Mouse (Mus musculus): ENCODE results near the gene Hdac11. TPM values are rescaled to one million over a fixed set of nuclear protein-coding genes. Genes with fewer than 3 reads are reported as not detected.

The Hdac11 gene
- polyA plus RNA-seq, 1 experiment = 1.5 TPM

DNA sequence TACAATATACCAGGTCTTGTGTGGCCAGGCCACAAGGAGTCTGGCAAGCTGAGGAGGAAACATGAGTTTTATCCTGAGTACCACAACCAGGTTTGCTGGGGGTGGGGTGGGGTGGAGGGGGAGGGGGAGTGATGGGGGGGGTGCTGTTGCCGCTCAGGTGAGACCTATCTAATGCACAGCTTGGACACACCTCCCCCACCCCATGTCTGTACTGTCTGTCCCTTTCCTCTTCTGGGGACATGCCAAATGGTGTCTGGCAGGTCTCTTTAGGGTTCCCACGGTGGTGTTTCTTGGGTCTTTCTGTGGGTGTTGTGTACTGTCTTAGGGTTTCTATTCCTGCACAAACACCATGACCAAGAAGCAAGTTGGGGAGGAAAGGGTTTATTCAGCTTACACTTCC, 4.5 kb downstream of the Hdac11 start:
- H3K4me3 ChIP-seq (replicated peaks) = no peak overlapping the region
- H3K9me3 ChIP-seq (ENCODE audit: control insufficient read depth, low read length) = peaks cover 4% of the 10 kb centered on the region
- peaks cover 99% of the 10 kb centered on the region for H3K4me1 ChIP-seq (ENCODE audit: control insufficient read depth)
- no peaks in the 10 kb centered on the region for H3K27me3 ChIP-seq (ENCODE audit: control insufficient read depth)
- TF ChIP-seq TAL1 (IDR thresholded peaks at IDR 0.05; ENCODE audit: low read length) (no peak), GATA1 (IDR thresholded peaks at IDR 0.05; ENCODE audit: low read length) (no peak)
- H3K36me3 ChIP-seq (ENCODE audit: control insufficient read depth) = peaks cover 71% of the 10 kb centered on the region

DNA sequence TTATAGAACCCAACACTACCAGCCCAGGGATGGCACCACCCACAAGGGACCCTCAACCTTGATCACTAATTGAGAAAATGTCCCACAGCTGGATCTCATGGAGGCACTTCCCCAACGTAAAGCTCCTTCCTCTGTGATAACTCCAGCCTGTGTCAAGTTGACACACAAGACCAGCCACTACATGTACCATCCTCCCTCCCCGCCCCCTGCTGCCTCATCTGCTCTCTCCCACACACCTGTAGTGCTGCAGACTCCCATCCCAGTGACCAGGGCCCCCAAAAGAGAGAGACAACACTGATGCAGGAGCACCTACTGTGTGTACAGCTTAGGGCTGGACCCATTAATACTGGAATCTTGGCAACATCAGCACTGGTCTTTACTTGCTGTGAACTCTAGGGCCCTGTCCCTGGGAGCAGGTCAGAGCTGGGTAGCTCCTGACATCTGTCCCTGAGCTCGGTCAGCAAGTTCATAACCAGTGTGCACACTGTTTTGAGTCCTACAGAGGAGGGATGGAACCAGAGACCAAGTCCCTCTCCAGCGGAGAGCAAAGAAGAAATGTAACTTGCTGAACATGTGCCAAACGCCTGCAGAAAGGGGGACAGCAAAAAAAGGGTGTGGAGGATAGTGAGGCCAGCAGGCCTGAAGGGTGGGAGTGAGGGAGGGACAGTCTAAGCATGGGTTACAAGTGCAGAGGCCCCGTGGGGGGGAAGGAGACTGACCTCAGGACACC, 5.2 kb downstream of the Hdac11 start:
- Histone ChIP-seq H3K27me3 (ENCODE audit: control insufficient read depth) (no peaks in the 10 kb centered on the region), H3K4me3 (replicated peaks) (no peak overlapping the region), H3K36me3 (ENCODE audit: control insufficient read depth) (peaks cover 78% of the 10 kb centered on the region), H3K4me1 (ENCODE audit: control insufficient read depth) (peaks cover 99% of the 10 kb centered on the region), H3K9me3 (ENCODE audit: control insufficient read depth, low read length) (peaks cover 4% of the 10 kb centered on the region)
- TF ChIP-seq GATA1 (IDR thresholded peaks at IDR 0.05; ENCODE audit: low read length) (no peak), TAL1 (IDR thresholded peaks at IDR 0.05; ENCODE audit: low read length) (no peak)

DNA sequence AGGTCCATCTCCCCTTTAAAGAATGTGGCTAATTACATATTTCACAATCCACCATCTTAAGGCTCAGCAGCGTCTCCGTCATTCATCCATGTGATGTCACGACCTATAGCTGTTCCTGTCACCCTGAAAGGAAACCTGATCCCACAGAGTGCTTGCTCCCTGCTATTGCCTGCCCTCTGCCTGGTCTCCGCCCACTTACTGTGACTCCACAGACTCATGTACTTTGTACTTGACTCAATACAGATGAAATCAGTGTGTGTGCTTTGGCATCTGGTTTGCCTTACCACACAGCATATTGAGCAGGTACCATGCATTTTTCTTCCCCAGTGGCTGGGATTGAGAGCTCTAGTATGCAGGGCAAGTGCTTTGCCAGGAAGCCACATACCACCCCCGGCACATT, 5.8 kb downstream of the Hdac11 start:
- H3K4me1 ChIP-seq (ENCODE audit: control insufficient read depth) = peaks cover 96% of the 10 kb centered on the region
- no peaks in the 10 kb centered on the region for H3K27me3 ChIP-seq (ENCODE audit: control insufficient read depth)
- no peak for TF ChIP-seq TAL1 (IDR thresholded peaks at IDR 0.05; ENCODE audit: low read length)
- TF ChIP-seq GATA1 (IDR thresholded peaks at IDR 0.05; ENCODE audit: low read length) = no peak
- H3K9me3 ChIP-seq (ENCODE audit: control insufficient read depth, low read length) = peaks cover 4% of the 10 kb centered on the region
- peaks cover 81% of the 10 kb centered on the region for H3K36me3 ChIP-seq (ENCODE audit: control insufficient read depth)
- no peak overlapping the region for H3K4me3 ChIP-seq (replicated peaks)

DNA sequence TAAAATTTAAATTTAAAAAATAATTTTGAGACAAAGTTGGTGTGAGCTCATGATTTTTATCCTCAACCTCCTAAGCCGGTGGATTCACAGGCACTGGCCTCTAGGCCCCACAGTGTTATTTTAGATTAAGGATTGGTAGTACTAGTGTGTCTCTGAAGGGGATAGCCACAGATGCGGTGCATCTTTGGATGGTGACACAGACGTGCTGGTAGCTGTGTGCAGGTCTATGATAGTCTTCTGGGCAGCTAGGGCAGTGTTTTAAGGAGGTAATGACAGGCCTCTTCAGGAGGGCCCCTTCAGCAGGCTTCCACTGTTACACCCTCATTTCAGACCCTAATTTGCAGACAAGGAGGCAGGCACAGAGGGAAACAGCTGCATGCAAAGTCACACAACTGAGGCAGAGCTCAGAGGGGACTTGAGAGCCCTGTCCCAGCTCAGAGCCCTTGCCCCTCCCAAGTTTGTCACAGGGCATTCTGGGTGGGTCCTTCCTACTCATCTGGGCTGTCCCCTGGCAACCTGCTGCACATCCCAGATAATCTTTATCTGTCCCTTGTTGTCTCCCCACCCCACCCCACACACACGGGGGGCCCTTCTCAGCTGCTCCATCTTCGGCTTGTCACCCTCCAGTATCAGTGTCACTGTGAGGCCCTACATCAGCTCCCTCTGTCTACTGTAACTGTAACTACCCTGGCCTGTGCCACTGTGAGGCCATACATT, 6.9 kb downstream of the Hdac11 start:
- Histone ChIP-seq H3K36me3 (ENCODE audit: control insufficient read depth) (peaks cover 81% of the 10 kb centered on the region), H3K9me3 (ENCODE audit: control insufficient read depth, low read length) (peaks cover 4% of the 10 kb centered on the region), H3K27me3 (ENCODE audit: control insufficient read depth) (no peaks in the 10 kb centered on the region), H3K4me3 (replicated peaks) (peak overlapping the region; percentile 50), H3K4me1 (ENCODE audit: control insufficient read depth) (peaks cover 94% of the 10 kb centered on the region)
- peak; percentile 91 for TF ChIP-seq TAL1 (IDR thresholded peaks at IDR 0.05; ENCODE audit: low read length)
- TF ChIP-seq GATA1 (IDR thresholded peaks at IDR 0.05; ENCODE audit: low read length) = peak; percentile 92

DNA sequence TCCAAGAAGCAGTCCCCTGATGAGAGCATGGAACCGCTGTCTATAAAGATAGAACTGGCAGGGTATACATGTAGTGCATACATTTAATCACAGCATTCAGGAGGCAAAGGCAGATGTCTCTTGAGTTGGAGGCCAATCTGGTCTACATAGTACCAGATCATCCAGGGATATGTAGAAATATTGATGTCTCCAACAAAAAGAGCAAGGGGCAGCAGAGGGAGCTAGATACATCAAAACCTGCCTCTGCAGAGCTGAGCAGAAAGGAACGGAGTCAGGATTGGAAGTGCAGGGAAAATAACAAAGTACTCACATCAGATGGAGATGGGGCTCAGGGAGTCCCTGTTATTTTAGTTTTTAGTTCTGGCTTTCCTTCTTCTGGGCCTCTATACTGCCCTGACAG, 8.1 kb downstream of the Hdac11 start:
- no peak for TF ChIP-seq GATA1 (IDR thresholded peaks at IDR 0.05; ENCODE audit: low read length)
- no peak for TF ChIP-seq TAL1 (IDR thresholded peaks at IDR 0.05; ENCODE audit: low read length)
- peaks cover 82% of the 10 kb centered on the region for H3K4me1 ChIP-seq (ENCODE audit: control insufficient read depth)
- no peak overlapping the region for H3K4me3 ChIP-seq (replicated peaks)
- H3K27me3 ChIP-seq (ENCODE audit: control insufficient read depth) = no peaks in the 10 kb centered on the region
- peaks cover 81% of the 10 kb centered on the region for H3K36me3 ChIP-seq (ENCODE audit: control insufficient read depth)
- H3K9me3 ChIP-seq (ENCODE audit: control insufficient read depth, low read length) = peaks cover 4% of the 10 kb centered on the region

DNA sequence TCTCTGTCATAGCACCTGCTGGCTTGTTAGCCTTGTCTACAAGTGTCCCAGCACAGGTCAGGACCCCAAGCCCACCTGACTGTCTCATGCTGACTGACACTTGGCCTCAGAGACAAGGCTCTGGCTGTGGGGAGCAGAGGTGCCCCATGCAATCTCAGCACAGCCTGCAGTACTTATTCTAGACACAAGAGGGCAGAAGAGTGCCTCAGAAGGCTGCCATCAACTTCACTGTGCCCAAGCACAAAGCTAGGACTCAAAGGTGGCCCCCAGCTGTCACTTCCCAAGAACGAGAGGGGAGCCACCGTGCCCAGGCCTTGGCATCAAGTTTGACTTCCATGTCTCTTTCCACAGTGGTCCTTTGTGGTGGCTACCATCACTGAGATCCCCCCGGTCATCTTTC, 8.7 kb downstream of the Hdac11 start:
- H3K9me3 ChIP-seq (ENCODE audit: control insufficient read depth, low read length) = peaks cover 4% of the 10 kb centered on the region
- TF ChIP-seq GATA1 (IDR thresholded peaks at IDR 0.05; ENCODE audit: low read length) (no peak), TAL1 (IDR thresholded peaks at IDR 0.05; ENCODE audit: low read length) (no peak)
- H3K4me3 ChIP-seq (replicated peaks) = no peak overlapping the region
- peaks cover 76% of the 10 kb centered on the region for H3K4me1 ChIP-seq (ENCODE audit: control insufficient read depth)
- H3K36me3 ChIP-seq (ENCODE audit: control insufficient read depth) = peaks cover 81% of the 10 kb centered on the region
- H3K27me3 ChIP-seq (ENCODE audit: control insufficient read depth) = no peaks in the 10 kb centered on the region

DNA sequence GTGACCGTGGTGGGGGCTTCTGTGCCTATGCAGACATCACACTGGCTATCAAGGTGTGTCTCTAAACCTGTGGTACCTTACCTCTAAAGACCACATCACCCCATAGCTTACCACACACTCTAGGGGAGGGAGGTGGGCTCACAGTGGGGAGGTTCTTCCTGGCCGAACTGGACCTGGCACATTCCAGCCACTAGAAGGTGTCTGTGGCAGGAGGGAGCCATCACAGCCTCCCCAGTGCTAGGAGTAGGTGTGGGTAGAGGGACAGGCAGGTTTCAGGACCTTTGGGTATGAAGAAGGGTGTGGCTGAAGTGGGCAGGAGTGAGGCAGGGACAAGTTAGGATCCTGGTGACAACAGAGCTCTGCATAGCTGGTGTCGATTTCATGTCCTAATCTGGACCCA, 11.4 kb downstream of the Hdac11 start:
- Histone ChIP-seq H3K4me3 (replicated peaks) (no peak overlapping the region), H3K36me3 (ENCODE audit: control insufficient read depth) (peaks cover 79% of the 10 kb centered on the region), H3K9me3 (ENCODE audit: control insufficient read depth, low read length) (no peaks in the 10 kb centered on the region), H3K4me1 (ENCODE audit: control insufficient read depth) (peaks cover 54% of the 10 kb centered on the region), H3K27me3 (ENCODE audit: control insufficient read depth) (no peaks in the 10 kb centered on the region)
- no peak for TF ChIP-seq GATA1 (IDR thresholded peaks at IDR 0.05; ENCODE audit: low read length)

DNA sequence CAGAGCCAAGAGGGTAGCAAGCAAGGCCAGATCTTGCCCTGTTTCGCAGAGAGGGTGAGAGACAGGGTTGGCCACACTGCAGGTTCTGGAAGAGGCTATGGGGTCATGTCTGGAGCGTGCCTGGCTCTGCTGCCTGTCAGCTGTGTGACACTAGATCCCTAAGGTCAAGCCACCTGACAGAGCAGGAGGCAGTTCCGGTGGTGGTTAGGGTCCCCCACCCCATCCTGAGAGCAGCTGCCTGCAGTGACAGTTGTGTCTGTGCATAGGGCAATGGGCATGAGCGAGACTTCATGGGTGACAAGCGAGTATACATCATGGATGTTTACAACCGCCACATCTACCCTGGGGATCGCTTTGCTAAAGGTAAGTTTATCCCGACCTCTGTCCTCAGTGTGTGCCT, 12.7 kb downstream of the Hdac11 start:
- peaks cover 88% of the 10 kb centered on the region for H3K36me3 ChIP-seq (ENCODE audit: control insufficient read depth)
- no peak for TF ChIP-seq GATA1 (IDR thresholded peaks at IDR 0.05; ENCODE audit: low read length)
- no peak for TF ChIP-seq TAL1 (IDR thresholded peaks at IDR 0.05; ENCODE audit: low read length)
- H3K4me1 ChIP-seq (ENCODE audit: control insufficient read depth) = peaks cover 51% of the 10 kb centered on the region
- no peaks in the 10 kb centered on the region for H3K9me3 ChIP-seq (ENCODE audit: control insufficient read depth, low read length)
- no peaks in the 10 kb centered on the region for H3K27me3 ChIP-seq (ENCODE audit: control insufficient read depth)
- H3K4me3 ChIP-seq (replicated peaks) = no peak overlapping the region

DNA sequence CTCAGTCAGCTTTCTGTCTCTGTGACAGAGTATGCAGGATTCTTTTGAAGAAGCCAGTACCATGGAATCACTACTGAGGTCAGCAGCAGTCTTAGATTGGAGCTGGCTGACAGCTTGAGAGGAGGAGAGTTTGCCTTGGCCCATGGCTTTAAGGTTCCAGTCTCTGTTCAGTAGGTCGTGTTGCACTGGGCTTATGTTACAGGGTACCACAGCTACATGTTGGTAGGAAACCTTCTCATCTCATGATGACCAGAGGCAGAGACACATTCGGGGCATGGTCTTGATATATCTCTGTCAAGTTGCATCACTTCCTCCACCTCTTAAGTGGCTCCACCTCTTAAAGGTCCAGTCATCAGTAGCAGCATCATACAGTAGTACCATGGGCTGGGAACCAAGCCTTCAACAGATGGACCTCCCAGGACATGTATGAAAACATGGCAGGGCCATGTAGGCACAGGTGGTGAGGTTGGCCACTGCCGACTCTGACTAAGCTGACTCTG, 15.0 kb downstream of the Hdac11 start:
- peaks cover 70% of the 10 kb centered on the region for H3K36me3 ChIP-seq (ENCODE audit: control insufficient read depth)
- H3K27me3 ChIP-seq (ENCODE audit: control insufficient read depth) = no peaks in the 10 kb centered on the region; the same call in 1 of the 2 replicates
- no peak overlapping the region for H3K4me3 ChIP-seq (replicated peaks)
- no peaks in the 10 kb centered on the region for H3K9me3 ChIP-seq (ENCODE audit: control insufficient read depth, low read length)
- peaks cover 31% of the 10 kb centered on the region for H3K4me1 ChIP-seq (ENCODE audit: control insufficient read depth)
- TF ChIP-seq TAL1 (IDR thresholded peaks at IDR 0.05; ENCODE audit: low read length) (no peak), GATA1 (IDR thresholded peaks at IDR 0.05; ENCODE audit: low read length) (no peak)
